Mouse (Mus musculus): ENCODE data around the gene Gm9970. TPM values are rescaled to one million over a fixed set of nuclear protein-coding genes. Genes with fewer than 3 reads are reported as not detected.
A peak's percentile ranks its signal among the peaks of the same experiment; 100 is the strongest.

The Gm9970 gene
- polyA plus RNA-seq, 1 experiment from 2014 or later, result 0.68 TPM

DNA sequence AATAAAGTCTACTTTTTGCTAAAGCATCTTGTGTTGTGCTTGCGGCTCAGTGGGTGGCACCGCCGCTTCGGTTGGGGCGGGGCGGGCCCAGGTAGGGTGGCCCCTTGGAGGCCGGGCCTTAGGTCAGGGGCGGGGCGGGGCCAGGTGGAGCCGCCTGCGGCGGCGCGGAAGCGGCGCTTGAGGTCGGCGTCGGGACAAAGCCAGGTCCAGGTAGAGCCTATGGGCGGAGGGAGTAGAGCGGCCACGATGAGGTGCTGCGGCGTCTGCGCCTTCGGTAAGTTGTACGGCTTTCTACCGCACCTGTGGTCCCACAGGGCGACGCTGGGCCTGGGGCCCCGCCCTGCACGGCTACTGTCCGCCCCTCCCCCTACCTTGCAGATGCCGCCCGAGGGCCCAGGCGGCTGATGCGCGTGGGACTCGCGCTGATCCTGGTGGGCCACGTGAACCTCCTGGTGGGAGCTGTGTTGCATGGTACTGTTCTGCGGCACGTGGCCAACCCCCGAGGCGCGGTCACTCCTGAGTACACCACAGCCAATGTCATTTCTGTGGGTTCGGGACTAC lies 10.6 kb upstream of the Gm9970 start, which contains the start of gene Krtcap3:
Gene Krtcap3, plus strand, starts transcription at position 151 of the 561 bp plus-strand sequence.
- Histone ChIP-seq H3K36me3 (ENCODE audit: control insufficient read depth, insufficient read depth, low read length) (peaks cover 88% of the 10 kb centered on the region), H3K27ac (replicated peaks; ENCODE audit: low read depth, low read length) (peak within 1 kb of the TSS; percentile 64), H3K4me3 (ENCODE audit: low read depth, low read length) (peak within 1 kb of the TSS; percentile 33), H3K9me3 (ENCODE audit: control insufficient read depth, low read length) (no peaks in the 10 kb centered on the region), H3K4me2 (ENCODE audit: low read depth, low read length) (peak within 1 kb of the TSS; percentile 48), H3K9ac (ENCODE audit: low read depth, low read length) (peak within 1 kb of the TSS; percentile 56), H3K27me3 (replicated peaks; ENCODE audit: control insufficient read depth, insufficient read depth, low read length) (no peaks in the 10 kb centered on the region), H3K4me1 (ENCODE audit: control insufficient read depth, insufficient read depth, low read length) (peaks cover 23% of the 10 kb centered on the region)
- WGBS, result 17% methylated on average over 18 of the region's 47 CpGs
- peak; percentile 64 for DNase-seq (ENCODE audit: low spot score)
- ATAC-seq (ENCODE audit: low read depth), result peak; percentile 75

DNA sequence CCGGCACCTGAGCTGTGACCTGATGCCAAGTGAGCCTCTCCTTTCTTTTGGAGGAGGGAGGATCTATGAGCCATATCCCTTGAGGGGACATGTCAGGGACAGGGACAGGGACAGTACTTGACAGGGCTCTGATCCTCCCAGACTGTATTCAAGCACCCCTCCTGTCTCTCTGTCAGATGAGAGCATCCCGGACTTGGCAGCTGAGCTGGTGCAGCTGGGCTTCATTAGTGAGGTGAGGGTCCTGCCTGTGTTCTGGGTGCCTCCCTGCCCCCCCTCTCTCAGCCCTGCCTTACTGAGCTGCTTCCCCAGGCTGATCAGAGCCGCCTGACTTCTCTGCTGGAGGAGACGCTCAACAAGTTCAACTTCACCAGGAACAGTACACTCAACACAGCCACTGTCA lies 9.7 kb upstream of the Gm9970 start:
- Histone ChIP-seq H3K9ac (ENCODE audit: low read depth, low read length) (no peak overlapping the region), H3K4me2 (ENCODE audit: low read depth, low read length) (peak overlapping the region; percentile 48; the same call in 1 of the 2 replicates), H3K9me3 (ENCODE audit: control insufficient read depth, low read length) (no peaks in the 10 kb centered on the region), H3K4me1 (ENCODE audit: control insufficient read depth, insufficient read depth, low read length) (peaks cover 23% of the 10 kb centered on the region), H3K27ac (replicated peaks; ENCODE audit: low read depth, low read length) (peak overlapping the region; percentile 50; the same call in 1 of the 2 replicates), H3K36me3 (ENCODE audit: control insufficient read depth, insufficient read depth, low read length) (peaks cover 96% of the 10 kb centered on the region), H3K27me3 (replicated peaks; ENCODE audit: control insufficient read depth, insufficient read depth, low read length) (no peaks in the 10 kb centered on the region), H3K4me3 (ENCODE audit: low read depth, low read length) (no peak overlapping the region)
- ATAC-seq (ENCODE audit: low read depth) (peak; percentile 16), DNase-seq (ENCODE audit: low spot score) (peak; percentile 71)
- WGBS, result 42% methylated on average over 4 of the region's 4 CpGs

DNA sequence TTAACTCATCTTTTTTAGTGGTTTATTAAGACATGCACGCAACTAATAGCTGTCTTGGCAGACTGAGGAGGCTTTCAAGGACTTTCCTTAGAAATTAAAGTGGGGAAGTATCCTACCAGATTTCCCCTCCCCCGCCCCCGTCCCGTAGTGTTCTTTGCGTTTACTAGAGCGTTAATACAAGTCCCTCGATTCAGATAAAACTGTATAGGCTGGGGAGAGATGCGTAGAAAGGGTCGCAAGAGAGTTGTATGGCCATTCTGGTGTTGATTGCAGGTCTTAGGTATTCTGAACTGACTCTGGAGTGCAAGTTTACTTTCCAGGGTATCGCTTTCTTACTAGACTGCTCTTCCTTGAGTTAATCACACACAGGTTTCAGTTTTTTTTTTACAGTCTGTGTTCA lies 1.2 kb upstream of the Gm9970 start:
- no peak overlapping the region for H3K27ac ChIP-seq (replicated peaks; ENCODE audit: low read depth, low read length)
- H3K4me2 ChIP-seq (ENCODE audit: low read depth, low read length), result peak overlapping the region; percentile 65
- H3K27me3 ChIP-seq (replicated peaks; ENCODE audit: control insufficient read depth, insufficient read depth, low read length), result no peaks in the 10 kb centered on the region
- WGBS, result 20% methylated on average over 10 of the region's 10 CpGs
- peak overlapping the region; percentile 98 for H3K9ac ChIP-seq (ENCODE audit: low read depth, low read length)
- DNase-seq (ENCODE audit: low spot score) (no peak), ATAC-seq (ENCODE audit: low read depth) (no peak)
- H3K4me3 ChIP-seq (ENCODE audit: low read depth, low read length), result peak overlapping the region; percentile 88
- peaks cover 3% of the 10 kb centered on the region; the same call in 1 of the 2 replicates for H3K4me1 ChIP-seq (ENCODE audit: control insufficient read depth, insufficient read depth, low read length)
- H3K36me3 ChIP-seq (ENCODE audit: control insufficient read depth, insufficient read depth, low read length), result peaks cover 36% of the 10 kb centered on the region
- H3K9me3 ChIP-seq (ENCODE audit: control insufficient read depth, low read length), result no peaks in the 10 kb centered on the region

DNA sequence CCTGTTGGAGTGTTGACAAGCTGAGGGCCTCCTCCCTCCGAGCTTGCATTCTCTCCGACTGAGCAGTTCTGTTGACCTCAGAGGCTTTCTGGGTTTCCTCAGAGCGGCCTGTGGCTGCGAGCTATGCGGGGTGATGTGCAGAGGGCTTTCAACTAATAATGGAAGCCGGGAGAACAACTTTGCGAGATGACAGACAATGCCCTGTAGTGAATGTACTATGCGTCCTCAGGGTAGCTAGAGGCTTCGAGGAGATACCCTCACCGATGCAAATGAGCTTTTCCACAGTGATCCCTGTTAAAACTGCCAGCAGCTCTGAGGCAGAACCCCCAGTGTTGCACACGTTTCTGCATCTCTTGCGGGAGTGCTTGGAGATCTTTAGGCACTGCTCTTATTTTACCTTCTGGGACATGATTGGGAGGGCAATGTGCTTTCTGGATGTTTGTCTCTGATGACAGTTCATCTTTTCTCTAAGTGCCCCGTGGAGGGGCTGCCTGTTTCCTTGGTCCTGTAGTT lies 546 bp upstream of the Gm9970 start:
- peak overlapping the region; percentile 88 for H3K4me3 ChIP-seq (ENCODE audit: low read depth, low read length)
- H3K4me1 ChIP-seq (ENCODE audit: control insufficient read depth, insufficient read depth, low read length), result peaks cover 3% of the 10 kb centered on the region; the same call in 1 of the 2 replicates
- H3K27ac ChIP-seq (replicated peaks; ENCODE audit: low read depth, low read length), result peak overlapping the region; percentile 98
- ATAC-seq (ENCODE audit: low read depth) (no peak), DNase-seq (ENCODE audit: low spot score) (no peak)
- 0 out of 2 replicates have a peak, but pooled peaks cover 2% of the 10 kb centered on the region for H3K9me3 ChIP-seq (ENCODE audit: control insufficient read depth, low read length)
- H3K36me3 ChIP-seq (ENCODE audit: control insufficient read depth, insufficient read depth, low read length), result peaks cover 30% of the 10 kb centered on the region
- peak overlapping the region; percentile 65 for H3K4me2 ChIP-seq (ENCODE audit: low read depth, low read length)
- H3K27me3 ChIP-seq (replicated peaks; ENCODE audit: control insufficient read depth, insufficient read depth, low read length), result no peaks in the 10 kb centered on the region
- H3K9ac ChIP-seq (ENCODE audit: low read depth, low read length), result peak overlapping the region; percentile 98
- under 1% methylated on average over 13 of the region's 13 CpGs for WGBS

DNA sequence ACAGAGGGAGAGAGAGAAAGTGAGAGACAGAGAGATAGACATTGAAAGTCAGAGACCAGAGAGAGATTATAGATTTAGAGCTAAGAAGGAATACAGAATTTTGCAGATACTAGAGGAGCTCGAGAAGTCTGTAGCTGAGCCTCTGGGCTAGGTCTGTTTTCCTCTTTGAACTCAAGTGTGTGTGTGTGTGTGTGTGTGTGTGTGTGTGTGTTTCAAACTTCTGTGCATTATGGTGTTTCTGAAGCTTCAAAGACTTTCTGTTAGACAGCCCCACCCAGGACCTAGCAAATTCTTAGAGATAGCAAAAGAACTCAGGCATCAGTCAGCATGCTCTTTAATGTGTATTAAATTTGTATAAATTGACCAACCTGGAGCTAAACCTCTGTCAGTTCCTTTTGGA lies 14.4 kb downstream of the Gm9970 start:
- Histone ChIP-seq H3K27me3 (replicated peaks; ENCODE audit: control insufficient read depth, insufficient read depth, low read length) (no peaks in the 10 kb centered on the region), H3K9ac (ENCODE audit: low read depth, low read length) (no peak overlapping the region), H3K4me3 (ENCODE audit: low read depth, low read length) (no peak overlapping the region), H3K27ac (replicated peaks; ENCODE audit: low read depth, low read length) (no peak overlapping the region), H3K9me3 (ENCODE audit: control insufficient read depth, low read length) (no peaks in the 10 kb centered on the region), H3K4me1 (ENCODE audit: control insufficient read depth, insufficient read depth, low read length) (no peaks in the 10 kb centered on the region), H3K4me2 (ENCODE audit: low read depth, low read length) (no peak overlapping the region), H3K36me3 (ENCODE audit: control insufficient read depth, insufficient read depth, low read length) (no peaks in the 10 kb centered on the region)
- DNase-seq (ENCODE audit: low spot score), result no peak
- WGBS, result 94% methylated on average over 1 of the region's 1 CpGs
- no peak for ATAC-seq (ENCODE audit: low read depth)

DNA sequence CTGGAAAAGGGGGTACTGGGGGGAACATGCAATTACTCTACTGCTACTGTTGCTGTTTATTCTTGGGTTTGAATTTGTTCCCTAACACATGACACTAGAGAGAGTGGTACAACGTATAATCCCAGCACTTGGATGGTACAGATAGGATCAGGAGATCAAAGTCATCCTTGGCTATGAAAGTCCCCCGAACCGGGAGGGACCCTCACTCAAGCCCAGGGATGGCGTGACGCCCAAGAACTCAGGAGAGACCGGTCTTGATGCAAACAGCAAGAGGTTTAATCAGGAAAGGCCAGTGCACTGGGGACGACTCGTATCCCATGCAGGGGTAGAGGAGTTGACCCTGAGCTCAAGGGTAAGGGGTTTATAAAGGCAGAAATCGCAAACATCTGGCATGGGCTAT lies 18.3 kb downstream of the Gm9970 start:
- H3K27me3 ChIP-seq (replicated peaks; ENCODE audit: control insufficient read depth, insufficient read depth, low read length), result no peaks in the 10 kb centered on the region
- H3K4me2 ChIP-seq (ENCODE audit: low read depth, low read length), result no peak overlapping the region
- no peak for ATAC-seq (ENCODE audit: low read depth)
- H3K4me3 ChIP-seq (ENCODE audit: low read depth, low read length), result no peak overlapping the region
- no peaks in the 10 kb centered on the region for H3K4me1 ChIP-seq (ENCODE audit: control insufficient read depth, insufficient read depth, low read length)
- WGBS, result 87% methylated on average over 9 of the region's 9 CpGs
- no peak for DNase-seq (ENCODE audit: low spot score)
- H3K27ac ChIP-seq (replicated peaks; ENCODE audit: low read depth, low read length), result no peak overlapping the region
- no peaks in the 10 kb centered on the region for H3K36me3 ChIP-seq (ENCODE audit: control insufficient read depth, insufficient read depth, low read length)
- no peak overlapping the region for H3K9ac ChIP-seq (ENCODE audit: low read depth, low read length)
- no peaks in the 10 kb centered on the region for H3K9me3 ChIP-seq (ENCODE audit: control insufficient read depth, low read length)

DNA sequence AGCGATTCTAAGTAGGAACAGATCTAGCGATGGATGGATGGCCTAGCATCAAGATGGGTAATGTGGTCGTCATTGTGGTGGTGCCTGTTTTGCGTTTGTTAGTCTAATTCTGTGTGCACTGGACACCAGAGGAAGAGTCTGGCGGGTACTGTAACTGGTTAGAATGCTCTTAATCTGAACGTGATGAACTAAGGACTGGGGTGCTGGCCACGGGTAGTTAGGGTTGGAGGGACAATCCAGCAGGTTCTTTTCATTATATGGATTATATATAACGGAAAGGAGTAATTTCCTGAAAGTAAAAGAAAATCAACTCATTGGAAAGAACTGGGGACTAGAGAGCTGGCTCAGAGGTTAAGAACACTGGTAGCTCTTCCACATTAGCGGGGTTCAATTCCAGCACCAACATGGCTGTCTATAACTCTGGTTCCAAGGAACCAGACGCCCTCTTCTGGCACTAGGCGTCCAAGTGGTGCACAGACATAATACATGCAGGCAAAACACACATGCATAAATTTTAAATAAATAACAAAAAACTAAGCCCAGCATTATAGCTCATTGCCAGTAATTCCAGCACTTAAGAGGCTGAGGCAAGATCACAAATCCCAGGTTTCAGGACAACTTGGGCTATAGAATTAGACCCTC lies 19.6 kb downstream of the Gm9970 start:
- no peaks in the 10 kb centered on the region for H3K4me1 ChIP-seq (ENCODE audit: control insufficient read depth, insufficient read depth, low read length)
- H3K36me3 ChIP-seq (ENCODE audit: control insufficient read depth, insufficient read depth, low read length), result no peaks in the 10 kb centered on the region
- no peaks in the 10 kb centered on the region for H3K27me3 ChIP-seq (replicated peaks; ENCODE audit: control insufficient read depth, insufficient read depth, low read length)
- ATAC-seq (ENCODE audit: low read depth) (no peak), DNase-seq (ENCODE audit: low spot score) (peak; percentile 83)
- WGBS, result 11% methylated on average over 11 of the region's 11 CpGs
- peak overlapping the region; percentile 100 for H3K4me3 ChIP-seq (ENCODE audit: low read depth, low read length)
- peak overlapping the region; percentile 77 for H3K4me2 ChIP-seq (ENCODE audit: low read depth, low read length)
- H3K9me3 ChIP-seq (ENCODE audit: control insufficient read depth, low read length), result no peaks in the 10 kb centered on the region
- H3K27ac ChIP-seq (replicated peaks; ENCODE audit: low read depth, low read length), result peak overlapping the region; percentile 92
- H3K9ac ChIP-seq (ENCODE audit: low read depth, low read length), result peak overlapping the region; percentile 87

- Histone ChIP-seq H3K27ac (replicated peaks; ENCODE audit: low read depth, low read length) (peak within 1 kb of the TSS; percentile 92), H3K9me3 (ENCODE audit: control insufficient read depth, low read length) (no peaks in the 10 kb centered on the region)
- ATAC-seq (ENCODE audit: low read depth), result peak; percentile 96
These were observed 20.4 kb downstream of the Gm9970 start, which contains the start of gene Ppm1g for GRCm38 (mm10) chr5:31220448-31221303. Gene Ppm1g (minus strand): TSS chr5:31220687.

More at GRCm38 (mm10) chr5:31220448-31221303, 20.4 kb downstream of the Gm9970 start, which contains the start of gene Ppm1g:
- Histone ChIP-seq H3K27me3 (replicated peaks; ENCODE audit: control insufficient read depth, insufficient read depth, low read length) (no peaks in the 10 kb centered on the region), H3K4me1 (ENCODE audit: control insufficient read depth, insufficient read depth, low read length) (no peaks in the 10 kb centered on the region), H3K4me2 (ENCODE audit: low read depth, low read length) (peak within 1 kb of the TSS; percentile 77), H3K36me3 (ENCODE audit: control insufficient read depth, insufficient read depth, low read length) (no peaks in the 10 kb centered on the region), H3K4me3 (ENCODE audit: low read depth, low read length) (peak within 1 kb of the TSS; percentile 100), H3K9ac (ENCODE audit: low read depth, low read length) (peak within 1 kb of the TSS; percentile 87)
- WGBS, result 1% methylated on average over 28 of the region's 70 CpGs
- DNase-seq (ENCODE audit: low spot score), result peak; percentile 97

Data from embryonic facial prominence, embryonic 14.5 days (tissue).